Mouse (Mus musculus) liver, adult 2 months (tissue): ENCODE measurements around the gene Fscn2.
A peak's percentile ranks its signal among the peaks of the same experiment; 100 is the strongest.

ENCODE experiments used
- CTCF ChIP-seq: fragments of 200-500 bp; IDR thresholded peaks from 2 replicates; pipeline ENCODE4 v1.5.1; 2011; ENCODE audit warnings: low read depth, low read length, control low read depth
- POLR2A ChIP-seq: fragments of 200-500 bp; IDR thresholded peaks from 2 replicates; pipeline ENCODE4 v1.6.1; 2011; ENCODE audit warnings: low read length, control low read depth; ENCODE audit not compliant: insufficient read depth; ENCODE audit errors: extremely low read depth

- peak; percentile 39 for TF ChIP-seq CTCF
- no peak for TF ChIP-seq POLR2A
Observed at GRCm38 (mm10) chr11:120337447-120337846, 23.9 kb upstream of the Fscn2 start.
